Mouse (Mus musculus) megakaryocyte progenitor cell, adult 5-6 weeks (primary cell): ENCODE results near the gene Zc2hc1b. TPM values are rescaled to one million over a fixed set of nuclear protein-coding genes. Genes with fewer than 3 reads are reported as not detected.
A peak's percentile ranks its signal among the peaks of the same experiment; 100 is the strongest.

ENCODE experiments used
- ATAC-seq: replicated peaks from 2 replicates; pipeline ENCODE4 v1.8.0; 2016; ENCODE audit warnings: mild to moderate bottlenecking, moderate TSS enrichment, inconsistent platforms; ENCODE audit not compliant: poor library complexity
- total RNA-seq, 2 experiments: library from RNA; stranded (forward) in 1 of 2; stranded (reverse) in 1 of 2; fragments of 157-497, 149-512 nt in 1 of 2; fragments of 200-1000 nt in 1 of 2; gene quantifications; 2 replicates each; pipeline versions ENCODE4 v1.2.3 to v1.2.4; 2015 to 2017

The Zc2hc1b gene
- total RNA-seq, 2 experiments from 2014 or later, result not detected

DNA sequence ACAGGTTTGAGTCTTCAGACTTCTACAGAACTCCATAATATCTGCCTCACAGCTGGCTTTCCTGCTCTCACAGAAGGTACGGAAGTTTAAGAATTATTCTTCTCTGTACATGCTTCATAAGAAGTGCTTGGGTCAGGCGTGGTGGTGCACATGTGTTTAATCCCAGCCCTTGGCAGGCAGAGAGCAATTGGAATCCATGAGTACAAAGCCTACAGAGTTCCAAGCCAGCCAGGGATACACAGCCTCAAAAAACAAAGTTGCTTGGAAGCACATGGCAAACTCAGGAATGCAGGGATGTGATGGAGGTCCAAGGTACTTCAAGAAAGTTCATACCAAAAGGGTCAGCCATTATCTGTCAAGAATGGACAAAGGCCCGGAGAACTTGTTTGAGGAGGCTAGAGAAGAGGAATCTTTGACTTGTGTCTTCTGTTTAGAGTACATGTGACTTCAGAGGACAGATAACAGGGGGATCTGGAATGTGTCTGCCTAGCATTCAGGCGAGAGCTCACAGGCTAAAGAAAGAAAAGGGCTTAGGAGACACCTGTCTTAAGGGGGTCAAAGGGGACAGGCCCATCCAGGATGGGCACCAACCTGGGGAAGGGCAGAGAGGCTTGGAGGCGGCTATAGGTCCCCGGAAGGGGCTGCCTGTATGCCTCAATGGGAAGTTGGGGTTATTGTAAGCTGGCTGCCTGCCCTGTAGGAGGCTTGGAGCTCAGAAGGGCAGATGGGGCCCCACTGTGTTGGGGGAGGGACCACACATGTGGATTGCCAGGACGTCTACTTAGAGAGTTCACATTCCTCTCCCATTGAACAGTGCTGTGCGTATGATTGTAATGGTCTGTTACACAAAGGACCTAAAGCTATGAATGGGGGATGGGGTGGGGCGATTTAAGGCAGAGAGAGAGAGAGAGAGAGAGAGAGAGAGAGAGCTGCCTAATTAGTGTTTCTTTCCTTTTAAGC lies 60.8 kb downstream of the Zc2hc1b start:
- no peak for ATAC-seq

DNA sequence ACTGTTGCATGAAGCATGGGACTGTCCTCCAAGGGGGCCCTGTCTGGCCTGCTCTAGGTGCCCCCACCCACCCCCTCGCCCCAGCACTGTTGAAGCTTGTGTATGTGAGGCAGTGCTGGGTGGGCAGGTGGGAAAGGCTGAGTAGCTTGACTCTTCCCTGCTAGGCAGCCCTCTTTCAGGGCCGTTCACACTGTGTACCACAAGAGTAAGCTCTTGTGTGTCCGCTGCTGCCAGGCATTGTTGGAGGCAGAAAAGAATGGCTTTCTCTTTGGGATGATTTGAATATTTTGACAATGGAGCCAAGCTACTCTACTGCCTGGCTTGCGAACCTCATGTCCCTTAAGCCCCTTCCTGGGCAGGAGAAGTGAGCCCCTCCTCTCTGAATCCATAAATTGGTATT lies 62.8 kb downstream of the Zc2hc1b start:
- ATAC-seq, result no peak

- no peak for ATAC-seq
Measured at GRCm38 (mm10) chr10:13113641-13114040, 64.2 kb downstream of the Zc2hc1b start.

DNA sequence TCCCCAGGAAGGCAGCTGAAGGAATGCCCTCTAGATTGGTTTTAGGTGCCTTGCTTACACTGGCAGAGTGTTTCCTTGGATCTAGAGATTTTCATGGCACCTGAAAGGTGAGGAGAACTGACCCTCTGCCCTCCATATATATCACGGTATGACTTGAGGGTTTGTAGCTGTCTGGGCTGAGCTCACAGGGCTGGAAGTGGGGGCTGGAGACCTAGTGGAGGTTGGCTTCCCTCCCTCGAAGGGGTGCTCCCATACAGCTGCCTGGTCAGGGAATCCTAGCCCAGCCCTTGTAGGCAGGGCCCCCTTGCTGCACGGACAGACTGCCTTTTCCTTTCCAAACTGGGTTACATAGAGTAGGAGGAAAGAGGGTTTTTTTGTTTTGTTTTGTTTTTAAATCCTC lies 65.0 kb downstream of the Zc2hc1b start:
- ATAC-seq, result no peak

DNA sequence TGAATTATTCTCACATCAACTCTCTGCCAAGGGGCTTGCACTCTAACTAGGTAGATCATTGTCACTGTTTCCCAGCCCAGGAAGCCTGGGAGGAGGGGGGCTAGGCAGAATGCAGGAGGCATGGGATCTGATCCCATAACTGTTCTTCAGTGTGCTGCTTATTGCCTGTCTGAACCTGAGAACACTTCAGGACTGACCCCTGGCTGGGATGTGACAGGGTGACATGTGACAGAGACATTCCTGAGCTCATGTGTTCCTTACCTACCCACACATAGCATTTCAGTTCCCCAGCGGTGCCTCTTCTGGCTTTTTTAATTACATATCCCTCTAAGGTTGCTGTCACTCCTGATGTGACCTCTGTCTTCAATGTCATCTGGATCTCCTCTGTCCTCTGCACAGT lies 68.0 kb downstream of the Zc2hc1b start:
- no peak for ATAC-seq

GRCm38 (mm10) chr10:13108847-13109246 lies 69.0 kb downstream of the Zc2hc1b start:
- no peak for ATAC-seq

GRCm38 (mm10) chr10:13108021-13108548 lies 69.7 kb downstream of the Zc2hc1b start:
- ATAC-seq, result no peak

- no peak for ATAC-seq
Measured at GRCm38 (mm10) chr10:13106909-13107624, 70.8 kb downstream of the Zc2hc1b start.

- peak; percentile 89 for ATAC-seq
Measured at GRCm38 (mm10) chr10:13103838-13104237, 74.0 kb downstream of the Zc2hc1b start.

- ATAC-seq, result no peak
Measured at GRCm38 (mm10) chr10:13102360-13102759, 75.5 kb downstream of the Zc2hc1b start.

GRCm38 (mm10) chr10:13100061-13100648 lies 77.7 kb downstream of the Zc2hc1b start:
- ATAC-seq, result no peak

Other genes with a start within 250 kb of the Zc2hc1b start
- 5.1 and 7.6 TPM in 2 replicates for gene Stx11, start 213.7 kb downstream of the Zc2hc1b start, total RNA-seq (2015)
- gene Stx11, start 213.7 kb downstream of the Zc2hc1b start, total RNA-seq (2017), result 5.7 and 6.8 TPM in 2 replicates
- 17.4 and 18.7 TPM in 2 replicates for gene Sf3b5, start 172.7 kb downstream of the Zc2hc1b start, total RNA-seq (2015)
- gene Sf3b5, start 172.7 kb downstream of the Zc2hc1b start, total RNA-seq (2017), result 23.3 and 23.4 TPM in 2 replicates
- gene Plagl1, start 117.5 kb downstream of the Zc2hc1b start, total RNA-seq (2015), result 1.1 and 2.2 TPM in 2 replicates
- gene Plagl1, start 117.5 kb downstream of the Zc2hc1b start, total RNA-seq (2017), result 0.25 and 1.7 TPM in 2 replicates
- 91.4 and 91.6 TPM in 2 replicates for gene Ltv1, start 15.1 kb upstream of the Zc2hc1b start, total RNA-seq (2015)
- gene Ltv1, start 15.1 kb upstream of the Zc2hc1b start, total RNA-seq (2017), result 68.6 and 69.3 TPM in 2 replicates